Mouse (Mus musculus) lung, adult 10 weeks (tissue): ENCODE results near the gene Terf2ip. TPM values are rescaled to one million over a fixed set of nuclear protein-coding genes. Genes with fewer than 3 reads are reported as not detected.

ENCODE experiments used
- polyA plus RNA-seq: library from polyadenylated mRNA; stranded (reverse); fragments of 350-450 nt; fragmentation: Illumina TruSeq; extraction: RNeasy Lipid Tissue Mini Kit (QIAGEN cat#74804); gene quantifications from one replicate; pipeline ENCODE4 v1.2.3, GENCODE M21; 2014; ENCODE audit warnings: low read depth, low replicate concordance; ENCODE audit not compliant: insufficient read depth

Terf2ip gene
- polyA plus RNA-seq = 11.1 TPM

GRCm38 (mm10) chr8:112010997-112011815, at the start of gene Terf2ip, which contains the start of gene Kars:
Gene Terf2ip (plus strand): TSS chr8:112011398.
Gene Kars (minus strand): TSS chr8:112011323.

GRCm38 (mm10) chr8:111992013-111992702, 19.0 kb upstream of the Terf2ip start, which contains the start of gene Adat1:
Gene Adat1 (minus strand): TSS chr8:111992302.

GRCm38 (mm10) chr8:112014936-112015335, 3.7 kb downstream of the Terf2ip start, which contains the start of gene Gm6793:
Gene Gm6793 (minus strand): TSS chr8:112015036.

Other genes starting within 250 kb of the Terf2ip start
- gene Cfdp1, start 157.1 kb upstream of the Terf2ip start, polyA plus RNA-seq = 95.5 TPM
- gene Tmem170, start 134.6 kb upstream of the Terf2ip start, polyA plus RNA-seq = 4.8 TPM
- 1.1 TPM for gene Chst5, start 101.0 kb upstream of the Terf2ip start, polyA plus RNA-seq
- gene Tmem231, start 77.5 kb upstream of the Terf2ip start, polyA plus RNA-seq = 3.5 TPM
- gene Gabarapl2, start 70.7 kb upstream of the Terf2ip start, polyA plus RNA-seq = 215 TPM
- 1.7 TPM for gene Adat1, start 19.1 kb upstream of the Terf2ip start, polyA plus RNA-seq
- 45.5 TPM for gene Kars, start 75 bp upstream of the Terf2ip start, polyA plus RNA-seq
- not detected for gene Gm6793, start 3.6 kb downstream of the Terf2ip start, polyA plus RNA-seq